Mouse (Mus musculus) intestine, postnatal 0 days (tissue): ENCODE measurements around the gene Elmsan1. TPM values are rescaled to one million over a fixed set of nuclear protein-coding genes. Genes with fewer than 3 reads are reported as not detected.
A peak's percentile ranks its signal among the peaks of the same experiment; 100 is the strongest.
"Not testable (repeated sequence)": the region's sequence is repeated elsewhere in the genome, so short reads cannot be mapped to it uniquely, and the experiment has no call there.

ENCODE experiments used
- ATAC-seq: fragments of 200-750 bp; cut with Nextera tagmentation; 2 replicates; pipeline ENCODE4 v1.8.0; 2017; ENCODE audit warnings: mild to moderate bottlenecking, moderate TSS enrichment, moderate library complexity
- H3K27ac ChIP-seq: fragments of 300-500 bp; sonication (generic); 2 replicates; pipeline ENCODE4 v1.5.1; 2014; ENCODE audit warnings: mild to moderate bottlenecking, low read depth, low read length, moderate library complexity
- H3K27me3 ChIP-seq: fragments of 300-500 bp; sonication (generic); replicated peaks from 2 replicates; pipeline ENCODE4 v1.6.1; 2014; ENCODE audit warnings: low read length, mixed read lengths; ENCODE audit not compliant: control insufficient read depth, insufficient read depth
- H3K36me3 ChIP-seq: fragments of 300-500 bp; sonication (generic); 2 replicates; pipeline ENCODE4 v1.6.1; 2014; ENCODE audit warnings: mild to moderate bottlenecking, moderate library complexity; ENCODE audit not compliant: control insufficient read depth, insufficient read depth
- H3K4me1 ChIP-seq: fragments of 300-500 bp; sonication (generic); replicated peaks from 2 replicates; pipeline ENCODE4 v1.6.1; 2014; ENCODE audit warnings: antibody characterized with exemption, low read length, mixed read lengths; ENCODE audit not compliant: control insufficient read depth, insufficient read depth
- H3K4me2 ChIP-seq: fragments of 300-500 bp; sonication (generic); replicated peaks from 2 replicates; pipeline ENCODE4 v1.6.1; 2014; ENCODE audit warnings: low read depth, mild to moderate bottlenecking, moderate library complexity
- H3K4me3 ChIP-seq: fragments of 300-500 bp; sonication (generic); 2 replicates; pipeline ENCODE4 v1.5.1; 2014; ENCODE audit warnings: low read depth, low read length
- H3K9ac ChIP-seq: fragments of 300-500 bp; sonication (generic); 2 replicates; pipeline ENCODE4 v1.6.1; 2014; ENCODE audit warnings: mild to moderate bottlenecking, low read depth, low read length
- H3K9me3 ChIP-seq: fragments of 300-500 bp; sonication (generic); 2 replicates; pipeline ENCODE4 v1.6.1; 2016; ENCODE audit warnings: mixed run types; ENCODE audit not compliant: control insufficient read depth
- CTCF ChIP-seq: sonication (generic); IDR thresholded peaks from 2 replicates; pipeline ENCODE4 v1.5.1; 2016; ENCODE audit warnings: low read depth, mild to moderate bottlenecking, control low read depth, antibody characterized with exemption, moderate library complexity
- WGBS: fragments of 180-500 bp; shearing (Covaris S2); extraction: QIAGEN DNeasy Blood & Tissue Kit; methylation state at CpG from one replicate; pipeline ENCODE4 v1.1.7; 2014; 5-methylcytosine and 5-hydroxymethylcytosine counted together
- polyA plus RNA-seq: library from polyadenylated mRNA; unstranded; fragments of >200 nt; fragmentation: Nextera tagmentation; extraction: Ambion mirVana; gene quantifications from 2 replicates; pipeline ENCODE4 v1.2.1, GENCODE M21; 2015

Gene Elmsan1
- polyA plus RNA-seq, 1 experiment from 2014 or later: 4.9 TPM

DNA sequence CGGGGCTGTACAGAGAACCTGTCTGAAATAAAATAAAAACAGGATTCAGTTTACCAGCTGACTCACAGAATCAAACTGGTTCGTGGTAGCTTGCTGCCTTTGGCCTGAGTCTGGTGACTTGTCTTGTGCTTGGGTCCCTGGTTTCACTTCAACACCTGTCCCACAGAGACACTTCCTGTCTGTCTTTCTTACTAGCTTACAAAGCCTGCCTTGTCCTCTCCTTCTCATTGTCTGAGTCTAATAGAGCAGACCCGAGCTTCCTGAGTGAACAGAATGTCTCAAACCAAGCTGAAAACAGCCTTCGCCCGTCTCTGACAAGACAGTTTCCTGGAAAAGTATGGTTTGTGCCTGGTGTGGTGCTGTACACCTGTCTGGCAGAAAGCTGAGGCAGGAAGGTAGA, 27.0 kb upstream of the Elmsan1 start:
- no peak overlapping the region for H3K4me2 ChIP-seq
- no peak overlapping the region for H3K27ac ChIP-seq
- H3K36me3 ChIP-seq: no peaks in the 10 kb centered on the region
- no peak for ATAC-seq
- H3K4me1 ChIP-seq: no peaks in the 10 kb centered on the region
- H3K9me3 ChIP-seq: no peaks in the 10 kb centered on the region
- H3K27me3 ChIP-seq: no peaks in the 10 kb centered on the region
- TF ChIP-seq CTCF: no peak
- no peak overlapping the region for H3K9ac ChIP-seq
- 66% methylated on average over 5 of the region's 5 CpGs for WGBS
- H3K4me3 ChIP-seq: no peak overlapping the region

DNA sequence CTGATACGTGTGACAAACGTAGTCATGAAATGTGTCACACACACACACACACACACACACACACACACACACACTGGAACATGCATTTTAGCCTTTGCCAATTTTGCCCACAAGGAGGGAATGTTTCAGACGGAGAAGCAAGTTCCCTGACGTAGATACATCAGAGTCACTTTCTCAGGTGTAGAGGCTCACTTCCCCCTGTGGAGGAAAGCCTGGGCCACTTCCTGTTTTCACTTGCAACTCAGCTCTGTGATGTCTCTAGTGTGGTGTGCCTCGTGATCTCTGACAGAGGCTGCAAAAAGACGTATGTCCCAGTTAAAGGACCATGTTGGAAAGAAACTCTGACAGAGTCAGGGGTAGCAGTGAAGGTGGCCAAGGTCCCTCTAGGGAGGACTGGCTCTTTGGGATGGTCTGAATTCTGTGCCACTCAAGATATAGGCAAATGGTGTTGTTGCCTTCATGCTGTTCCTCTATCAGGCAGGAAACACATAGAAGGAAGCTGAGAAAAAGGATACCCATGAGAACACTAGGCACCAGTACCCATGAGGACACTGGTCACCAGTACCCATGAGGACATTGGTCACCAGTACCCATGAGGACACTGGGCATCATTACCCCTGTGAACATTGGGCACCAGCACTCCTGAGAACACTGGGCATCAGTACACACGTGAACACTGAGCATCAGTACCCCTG, 24.5 kb upstream of the Elmsan1 start:
- no peaks in the 10 kb centered on the region for H3K36me3 ChIP-seq
- WGBS: 78% methylated on average over 7 of the region's 7 CpGs
- no peaks in the 10 kb centered on the region for H3K27me3 ChIP-seq
- ATAC-seq: no peak
- no peak for TF ChIP-seq CTCF
- no peak overlapping the region for H3K4me2 ChIP-seq
- H3K27ac ChIP-seq: no peak overlapping the region
- no peak overlapping the region for H3K9ac ChIP-seq
- no peak overlapping the region for H3K4me3 ChIP-seq
- no peaks in the 10 kb centered on the region for H3K9me3 ChIP-seq
- no peaks in the 10 kb centered on the region for H3K4me1 ChIP-seq

DNA sequence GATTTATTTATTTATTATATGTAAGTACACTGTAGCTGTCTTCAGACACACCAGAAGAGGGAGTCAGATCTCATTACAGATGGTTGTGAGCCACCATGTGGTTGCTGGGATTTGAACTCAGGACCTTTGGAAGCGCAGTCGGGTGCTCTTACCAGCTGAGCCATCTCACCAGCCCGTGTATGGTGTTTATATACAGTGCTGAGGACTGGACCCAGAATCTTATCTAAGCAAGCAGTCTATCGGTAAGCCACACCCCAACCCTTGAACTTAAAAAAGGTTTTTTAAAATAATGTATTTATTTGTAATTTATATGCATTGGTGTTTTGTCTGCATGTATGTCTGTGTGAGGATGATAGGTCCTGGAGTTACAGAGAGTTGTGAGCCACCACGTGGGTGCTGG, 18.4 kb upstream of the Elmsan1 start:
- not testable (repeated sequence) for ATAC-seq, H3K27ac ChIP-seq, H3K27me3 ChIP-seq, H3K9me3 ChIP-seq, H3K4me1 ChIP-seq, H3K4me2 ChIP-seq, H3K36me3 ChIP-seq, H3K4me3 ChIP-seq, H3K9ac ChIP-seq
- 71% methylated on average over 5 of the region's 5 CpGs for WGBS

DNA sequence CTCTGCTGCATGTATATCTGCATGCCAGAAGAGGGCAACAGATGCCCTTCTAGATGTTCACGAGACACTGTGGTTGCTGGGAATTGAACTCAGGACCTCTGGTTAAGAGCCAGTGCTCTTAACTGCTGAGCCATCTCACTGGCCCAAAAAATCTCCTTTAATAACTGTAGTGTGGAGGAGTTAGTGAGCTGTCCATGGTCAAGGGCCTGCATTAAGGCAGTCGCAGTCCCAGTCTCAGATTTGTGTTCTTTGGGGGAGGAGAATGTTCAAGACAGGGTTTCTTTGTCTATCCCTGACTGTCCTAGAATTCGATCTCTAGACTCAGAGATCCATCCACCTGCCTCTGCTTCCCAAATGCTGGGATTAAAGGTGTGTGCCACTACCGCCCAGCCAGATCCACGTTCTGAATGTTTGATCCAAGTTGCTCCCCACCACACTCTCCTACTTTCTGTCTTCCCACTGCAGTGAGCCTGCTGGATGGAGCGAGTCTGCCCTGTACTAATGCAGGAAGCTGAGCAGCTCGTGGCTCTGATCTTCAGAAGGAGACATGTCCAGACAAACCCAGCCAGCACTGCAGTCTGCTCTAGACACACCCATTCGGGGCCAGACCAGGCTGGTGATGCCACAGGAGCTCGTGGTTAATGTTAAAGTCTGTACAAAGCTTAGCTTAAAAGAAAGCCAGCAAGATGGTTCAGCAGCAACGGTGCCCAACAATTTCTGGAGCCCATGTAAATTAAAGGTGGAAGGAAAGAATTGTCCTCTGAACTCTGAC, 17.5 kb upstream of the Elmsan1 start:
- no peak overlapping the region for H3K4me2 ChIP-seq
- no peaks in the 10 kb centered on the region for H3K36me3 ChIP-seq
- WGBS: 77% methylated on average over 10 of the region's 10 CpGs
- H3K4me3 ChIP-seq: no peak overlapping the region
- ATAC-seq: no peak
- H3K27me3 ChIP-seq: no peaks in the 10 kb centered on the region
- H3K4me1 ChIP-seq: 0 out of 2 replicates have a peak, but pooled peaks cover 4% of the 10 kb centered on the region
- H3K9ac ChIP-seq: no peak overlapping the region
- no peaks in the 10 kb centered on the region for H3K9me3 ChIP-seq
- no peak for TF ChIP-seq CTCF
- no peak overlapping the region for H3K27ac ChIP-seq

DNA sequence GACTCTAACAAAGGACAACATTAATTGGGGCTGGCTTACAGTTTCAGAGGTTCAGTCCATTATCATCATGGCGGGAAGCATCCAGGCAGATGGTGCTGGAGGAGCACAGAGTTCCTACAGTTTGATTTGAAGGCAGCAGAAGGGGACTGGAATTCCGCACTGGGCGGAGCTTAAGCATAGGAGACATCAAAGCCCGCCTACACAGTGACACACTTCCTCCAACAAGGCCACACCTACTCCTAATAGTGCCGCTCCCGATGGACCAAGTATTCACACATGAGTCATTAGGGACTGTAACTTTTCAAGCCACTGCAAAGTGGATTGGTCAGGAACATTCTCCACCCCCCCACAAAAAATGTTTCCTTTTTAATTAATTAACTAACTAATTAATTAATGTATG, 16.9 kb upstream of the Elmsan1 start:
- no peaks in the 10 kb centered on the region for H3K9me3 ChIP-seq
- H3K27me3 ChIP-seq: no peaks in the 10 kb centered on the region
- no peaks in the 10 kb centered on the region for H3K36me3 ChIP-seq
- no peak overlapping the region for H3K9ac ChIP-seq
- no peak for TF ChIP-seq CTCF
- WGBS: 91% methylated on average over 6 of the region's 6 CpGs
- ATAC-seq: no peak
- no peak overlapping the region for H3K4me3 ChIP-seq
- H3K4me2 ChIP-seq: no peak overlapping the region
- 0 out of 2 replicates have a peak, but pooled peaks cover 4% of the 10 kb centered on the region for H3K4me1 ChIP-seq
- no peak overlapping the region for H3K27ac ChIP-seq

DNA sequence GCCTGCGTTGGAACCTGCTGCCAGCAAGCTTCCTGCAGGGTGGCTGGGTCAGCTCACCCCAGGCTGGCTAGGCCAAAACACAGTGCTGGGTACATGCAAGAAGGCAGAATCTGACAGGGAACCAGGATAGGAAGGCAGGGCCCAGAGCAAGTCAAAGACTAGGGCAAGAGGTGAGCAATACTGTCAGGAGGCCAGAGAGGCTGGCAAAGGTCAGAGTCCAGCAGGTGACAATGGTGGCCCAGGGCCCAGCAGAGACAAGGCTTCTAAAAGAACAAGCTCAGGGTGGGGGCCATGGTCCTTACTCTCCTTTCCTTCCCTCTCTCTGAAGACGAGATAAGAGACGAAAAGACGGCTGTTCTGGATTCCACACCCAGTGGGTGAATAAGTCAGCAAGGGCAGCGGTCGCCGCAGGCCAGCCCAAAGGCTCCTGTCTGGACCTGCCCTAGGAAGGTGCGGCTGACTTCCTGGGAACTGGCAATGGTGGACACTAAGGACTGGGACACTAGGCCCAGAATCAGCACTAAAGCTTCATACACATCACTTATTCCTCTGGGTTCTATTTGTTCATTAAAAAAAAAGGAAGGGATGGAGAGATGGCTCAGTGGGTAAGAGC, 14.9 kb upstream of the Elmsan1 start:
- H3K9me3 ChIP-seq: no peaks in the 10 kb centered on the region
- H3K36me3 ChIP-seq: no peaks in the 10 kb centered on the region
- peak overlapping the region; percentile 66 for H3K27ac ChIP-seq
- 0 out of 2 replicates have a peak, but pooled peaks cover 4% of the 10 kb centered on the region for H3K4me1 ChIP-seq
- H3K9ac ChIP-seq: no peak overlapping the region
- 40% methylated on average over 8 of the region's 8 CpGs for WGBS
- H3K4me3 ChIP-seq: no peak overlapping the region
- H3K4me2 ChIP-seq: no peak overlapping the region
- no peaks in the 10 kb centered on the region for H3K27me3 ChIP-seq
- ATAC-seq: peak; percentile 84
- TF ChIP-seq CTCF: no peak
